Mouse (Mus musculus): ENCODE results near the gene Gnb5.

GRCm38 (mm10) chr9:75313138-75313831 lies 7.2 kb downstream of the Gnb5 start:
- TF ChIP-seq POLR2A (IDR thresholded peaks at IDR 0.05; ENCODE audit: control insufficient read depth, low read depth, low read length): no peak
- TF ChIP-seq CTCF (IDR thresholded peaks at IDR 0.05; ENCODE audit: control insufficient read depth, insufficient read depth, insufficient replicate concordance, low read depth, low read length): no peak
